Mouse (Mus musculus) right cerebral cortex, postnatal 10 days (tissue): Measurements from ENCODE around the gene Fuca1.
"Not testable (repeated sequence)": the region's sequence is repeated elsewhere in the genome, so short reads cannot be mapped to it uniquely, and the experiment has no call there.

Experiments
- DNase-seq, 2 experiments: peaks; one replicate each; pipeline ENCODE4 v3.0.0; 2021; ENCODE audit warnings: low spot score in 2 of 2

Gene Fuca1

DNA sequence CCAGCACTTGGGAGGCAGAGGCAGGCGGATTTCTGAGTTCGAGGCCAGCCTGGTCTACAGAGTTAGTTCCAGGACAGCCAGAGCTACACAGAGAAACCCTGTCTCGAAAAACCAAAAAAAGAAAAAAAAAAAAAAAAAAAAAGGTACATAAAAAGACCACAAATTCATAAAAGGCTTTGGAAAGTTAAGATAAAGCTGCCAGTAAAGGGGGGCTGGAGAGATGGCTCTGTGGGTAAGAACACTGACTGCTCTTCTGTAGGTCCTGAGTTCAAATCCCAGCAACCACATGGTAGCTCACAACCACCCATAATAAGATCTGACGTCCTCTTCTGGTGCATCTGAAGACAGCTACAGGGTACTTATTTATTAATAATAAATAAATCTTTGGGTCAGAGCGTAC lies 59.7 kb downstream of the Fuca1 start:
- DNase-seq: not testable (repeated sequence)

DNA sequence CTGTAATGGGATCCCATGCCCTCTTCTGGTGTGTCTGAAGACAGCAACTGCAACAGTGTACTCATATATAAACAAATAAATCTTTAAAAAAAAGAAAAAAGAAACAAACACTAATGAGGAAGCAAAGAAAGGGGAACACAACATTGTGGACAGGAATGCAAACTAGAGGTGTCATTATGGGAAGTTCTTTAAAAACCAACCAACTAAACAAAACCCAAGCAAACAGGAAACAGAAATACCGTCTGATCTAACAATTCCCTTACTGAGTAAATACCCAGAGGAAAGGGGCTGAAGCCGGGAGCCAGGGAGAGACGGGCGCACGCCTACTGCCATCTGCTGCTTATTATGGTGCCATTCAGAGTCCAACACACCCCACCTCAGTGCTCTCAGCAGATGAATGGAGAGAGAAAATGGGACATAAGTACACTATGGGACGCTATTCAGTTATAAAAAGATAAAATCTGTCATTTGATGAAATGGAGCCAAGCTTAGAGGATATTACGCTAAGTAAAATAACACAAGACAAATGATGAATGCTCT lies 61.1 kb downstream of the Fuca1 start:
- DNase-seq: peak; percentile 77 to 86

DNA sequence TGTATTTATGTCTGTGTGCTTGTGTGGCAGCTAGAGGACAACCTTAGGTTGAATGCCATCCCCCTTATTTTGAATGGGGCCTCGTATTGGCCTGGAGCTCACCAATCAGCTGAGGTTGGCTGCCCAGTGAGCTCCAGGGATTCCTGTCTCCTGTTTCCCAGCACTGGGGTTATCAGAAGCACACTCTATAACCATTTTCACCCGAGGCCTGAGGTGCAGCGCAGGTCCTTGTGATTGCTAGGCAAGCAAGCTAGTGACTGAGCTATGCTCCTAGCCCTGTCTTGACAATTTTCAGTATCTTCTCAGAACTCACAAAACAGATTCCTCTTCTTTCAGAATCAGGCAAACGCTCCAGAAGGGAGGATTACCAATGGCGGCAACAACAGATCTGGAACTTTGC lies 64.0 kb downstream of the Fuca1 start:
- DNase-seq: no peak

DNA sequence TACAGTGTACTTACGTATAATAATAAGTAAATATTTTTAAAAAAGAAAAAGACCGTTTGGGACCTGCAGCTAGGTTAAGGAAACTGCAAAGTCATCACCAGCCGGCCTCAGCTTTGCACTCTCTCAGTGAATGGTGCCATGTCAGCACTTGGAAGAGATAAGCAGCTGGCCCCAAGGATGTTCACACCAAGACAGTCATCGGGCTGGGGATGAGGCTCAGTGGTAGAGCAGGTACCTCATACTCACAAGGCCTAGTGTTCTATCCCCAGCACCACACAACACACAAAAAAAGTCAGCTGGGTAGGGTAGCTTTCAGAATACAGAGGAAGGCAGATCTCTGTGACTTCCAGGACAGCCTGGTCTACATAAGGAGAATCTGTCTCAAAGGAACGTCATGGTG lies 64.7 kb downstream of the Fuca1 start:
- no peak for DNase-seq

DNA sequence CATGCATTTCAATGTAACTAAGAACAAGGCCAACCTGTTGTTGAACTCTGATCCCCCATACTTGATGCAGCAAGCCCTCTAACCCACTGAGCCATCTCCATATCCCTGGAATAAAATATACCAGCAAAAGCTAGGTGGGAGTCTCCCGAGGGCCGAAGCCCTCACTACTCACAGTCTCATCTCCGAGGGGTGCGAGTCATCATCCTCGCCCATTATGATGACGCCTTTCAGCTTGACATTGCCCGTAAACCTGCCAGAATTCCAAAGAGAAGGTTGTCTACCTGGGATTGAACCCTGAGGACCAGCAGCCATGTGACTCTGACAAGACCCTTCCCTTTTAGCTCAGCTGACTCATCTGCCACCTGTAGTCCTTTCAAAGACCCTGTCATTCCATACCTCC lies 65.2 kb downstream of the Fuca1 start:
- DNase-seq: no peak

DNA sequence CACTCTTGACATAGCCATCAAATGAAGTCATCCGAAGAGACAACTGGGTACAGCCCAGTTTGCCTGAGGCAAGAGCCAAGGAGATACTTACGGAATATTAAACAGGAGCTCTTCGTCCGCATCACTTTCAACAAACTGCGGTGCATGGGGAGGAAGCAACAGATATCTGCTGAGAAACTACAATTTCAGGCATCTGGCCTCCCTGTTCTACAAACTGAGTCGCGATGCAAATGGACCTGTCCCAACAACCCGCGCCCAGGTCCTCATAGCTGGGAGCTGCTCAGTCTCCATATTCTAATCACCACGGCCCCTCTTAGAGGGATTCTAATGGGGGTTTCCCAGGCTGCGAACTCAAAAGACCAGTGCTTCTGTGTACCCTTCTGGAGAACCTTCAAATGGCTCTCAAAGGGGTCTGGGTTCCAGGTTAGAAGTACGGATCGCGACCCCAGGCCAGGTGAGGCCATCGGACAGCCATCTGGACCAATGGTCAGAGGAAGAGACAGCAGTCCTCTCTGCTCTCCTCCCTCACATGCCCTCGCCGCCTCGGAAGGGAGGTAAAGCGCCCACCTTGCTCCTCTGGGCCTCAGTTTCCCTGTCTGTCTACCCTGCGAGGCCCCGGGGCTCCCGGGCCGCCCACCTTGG lies 65.9 kb downstream of the Fuca1 start:
- DNase-seq: peak; percentile 33 to 39

DNA sequence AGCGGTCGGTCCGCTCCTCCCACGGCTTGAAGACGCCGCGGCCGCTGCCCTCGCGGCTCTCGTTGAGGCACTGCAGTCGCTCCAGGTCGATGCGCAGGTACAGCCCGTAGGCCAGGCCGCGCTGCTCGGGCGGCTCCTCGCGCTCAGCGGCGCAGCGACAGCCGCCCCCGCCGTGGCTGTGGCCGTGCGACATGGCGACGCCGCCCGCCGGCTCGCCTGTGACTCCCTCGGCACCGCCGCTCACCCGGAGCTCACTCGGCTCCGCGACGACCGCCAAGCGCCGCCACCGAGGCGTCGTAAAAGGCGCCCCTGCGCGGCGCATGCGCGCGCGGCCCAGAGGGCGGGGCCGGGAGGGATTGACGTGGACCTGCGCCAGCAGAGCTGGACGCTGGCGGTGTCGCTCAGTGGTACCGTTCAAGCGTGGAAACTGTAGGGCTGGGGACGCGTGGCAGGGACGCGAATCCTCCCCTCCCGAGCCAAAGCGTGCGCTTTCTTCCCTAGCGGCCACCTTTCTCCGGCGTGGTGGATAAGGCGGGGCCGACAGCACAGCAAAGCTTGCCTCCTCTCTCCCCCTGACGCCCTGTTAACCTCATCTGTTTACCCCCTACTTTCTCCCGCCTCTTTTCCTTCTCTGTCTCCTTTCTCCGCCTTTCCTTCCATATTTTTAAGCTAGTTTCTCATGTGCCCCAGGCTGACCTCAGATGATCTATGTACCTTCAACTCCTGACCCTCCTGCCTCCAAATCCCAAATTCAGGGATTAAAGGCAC lies 66.6 kb downstream of the Fuca1 start, which contains the start of gene Pithd1:
TSS of gene Pithd1 (minus strand) at position 322 of the 768 bp plus-strand sequence.
- DNase-seq: peak; percentile 94

DNA sequence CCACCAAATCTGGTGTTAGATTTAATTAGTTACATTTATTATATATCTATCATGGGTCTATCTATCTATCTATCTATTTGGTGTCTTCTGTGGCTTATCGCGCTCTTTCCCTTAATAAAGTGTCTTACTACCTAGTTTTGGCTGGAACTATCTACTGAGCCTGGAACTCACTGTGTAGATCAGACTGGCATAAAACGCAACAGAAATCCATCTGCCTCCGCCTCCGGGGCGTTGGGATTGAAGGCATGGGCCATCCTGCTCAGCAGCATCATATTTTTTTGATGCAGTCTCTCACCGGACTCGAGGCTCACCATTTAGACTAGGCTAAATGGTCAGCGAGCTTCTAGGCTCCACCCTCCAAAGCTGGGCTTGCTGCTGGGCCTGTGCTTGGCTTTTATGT lies 67.2 kb downstream of the Fuca1 start:
- peak in 1 of 2 experiments; percentile 44 for DNase-seq
